Mouse (Mus musculus) embryonic facial prominence, embryonic 13.5 days (tissue): ENCODE data around the gene Katnb1. TPM values are rescaled to one million over a fixed set of nuclear protein-coding genes. Genes with fewer than 3 reads are reported as not detected.

ENCODE experiments used
- polyA plus RNA-seq: library from polyadenylated mRNA; unstranded; fragments of >200 nt; fragmentation: Nextera tagmentation; extraction: Ambion mirVana; gene quantifications from 2 replicates; pipeline ENCODE4 v1.2.1, GENCODE M21; 2015

Katnb1 gene
- polyA plus RNA-seq, 1 experiment from 2014 or later: 24.7 TPM

Other genes with a start within 250 kb of the Katnb1 start
- gene Coq9, start 242.9 kb upstream of the Katnb1 start, polyA plus RNA-seq: 61.8 and 65.9 TPM in 2 replicates
- gene Ciapin1, start 242.8 kb upstream of the Katnb1 start, polyA plus RNA-seq: 109 and 123 TPM in 2 replicates
- gene Polr2c, start 223.7 kb upstream of the Katnb1 start, polyA plus RNA-seq: 152 and 159 TPM in 2 replicates
- gene Dok4, start 204.9 kb upstream of the Katnb1 start, polyA plus RNA-seq: 23.2 and 23.7 TPM in 2 replicates
- 38.0 and 40.7 TPM in 2 replicates for gene Ccdc102a, start 163.1 kb upstream of the Katnb1 start, polyA plus RNA-seq
- 0.07 and 0.12 TPM in 2 replicates for gene Adgrg5, start 157.5 kb upstream of the Katnb1 start, polyA plus RNA-seq
- 18.4 and 19.8 TPM in 2 replicates for gene Adgrg1, start 106.4 kb upstream of the Katnb1 start, polyA plus RNA-seq
- 2.1 and 2.8 TPM in 2 replicates for gene Adgrg3, start 63.5 kb upstream of the Katnb1 start, polyA plus RNA-seq
- 0.32 TPM in 1 of 2 replicates, not detected in the other for gene Drc7, start 26.1 kb upstream of the Katnb1 start, polyA plus RNA-seq
- gene Kifc3, start 121.6 kb downstream of the Katnb1 start, polyA plus RNA-seq: 10.6 and 12.2 TPM in 2 replicates
- gene Cngb1, start 225.4 kb downstream of the Katnb1 start, polyA plus RNA-seq: 0.14 and 0.54 TPM in 2 replicates
- gene Tepp, start 229.4 kb downstream of the Katnb1 start, polyA plus RNA-seq: 1.0 TPM in 1 of 2 replicates, not detected in the other